Mouse (Mus musculus): ENCODE results near the gene Bag5.

DNA sequence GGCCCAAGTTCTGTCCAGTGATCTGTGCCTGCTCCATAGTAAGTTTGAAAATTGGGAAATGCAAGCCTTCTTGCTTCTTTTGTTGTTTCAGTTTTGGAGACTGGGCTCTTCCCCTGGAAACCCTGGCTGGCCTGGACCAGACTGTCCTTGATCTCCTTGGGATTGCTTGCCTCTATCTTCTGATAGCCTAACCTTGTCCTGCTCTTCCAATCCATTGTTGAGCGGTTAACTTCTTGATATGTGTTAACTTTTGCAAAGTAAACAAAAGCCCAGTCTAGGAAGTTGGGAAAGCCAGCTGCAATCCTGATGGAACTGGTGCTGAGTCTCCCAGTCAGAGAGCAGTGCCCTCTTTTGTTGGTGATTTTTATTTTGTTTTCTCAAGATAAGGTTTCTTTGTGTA is 14.9 kb upstream of the Bag5 start:
- TF ChIP-seq GATA1 (IDR thresholded peaks at IDR 0.05; ENCODE audit: low read length) (no peak), TAL1 (IDR thresholded peaks at IDR 0.05; ENCODE audit: low read length) (no peak)
